Mouse (Mus musculus): ENCODE data around the gene Capza2. TPM values are rescaled to one million over a fixed set of nuclear protein-coding genes. Genes with fewer than 3 reads are reported as not detected.

Gene Capza2
- total RNA-seq (2022): 100 to 1,000 TPM; 271 to 292 (median 278) TPM

DNA sequence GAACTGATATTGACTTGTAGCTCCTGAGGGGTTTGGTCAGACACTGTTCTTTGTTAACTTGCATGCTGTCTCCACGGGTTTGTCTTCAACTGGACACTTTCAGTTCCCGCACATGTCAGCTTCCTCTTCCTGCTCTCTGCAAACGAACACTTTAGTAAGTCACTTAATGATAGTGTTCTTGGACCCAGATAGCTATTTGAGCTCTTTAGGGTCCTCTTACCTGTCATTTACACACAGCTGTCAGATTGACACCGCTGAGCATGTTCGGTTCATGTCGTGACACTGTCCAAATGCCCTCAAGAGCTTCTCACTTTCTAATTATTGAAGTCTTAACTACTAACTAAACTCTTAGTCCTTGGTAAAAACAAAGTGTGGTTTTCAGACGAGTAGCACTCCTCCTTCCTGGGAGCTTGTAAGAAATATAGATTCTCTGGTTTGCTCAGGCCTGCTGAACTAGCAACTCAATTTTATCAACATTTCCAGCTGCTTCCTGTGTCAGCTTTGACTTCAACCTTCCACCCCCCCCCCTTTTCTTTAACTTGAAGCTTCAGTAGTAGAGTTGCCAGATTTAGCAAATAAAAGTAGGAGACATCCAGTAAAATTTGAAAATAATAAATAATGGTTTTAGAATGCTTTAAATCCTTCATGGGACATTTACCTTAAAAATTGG is at the start of gene Capza2:
TSS of gene Capza2 (plus strand) at position 620 of the 670 bp plus-strand sequence.
- DNase-seq (ENCODE audit: low spot score in 2 of 2): no peak

DNA sequence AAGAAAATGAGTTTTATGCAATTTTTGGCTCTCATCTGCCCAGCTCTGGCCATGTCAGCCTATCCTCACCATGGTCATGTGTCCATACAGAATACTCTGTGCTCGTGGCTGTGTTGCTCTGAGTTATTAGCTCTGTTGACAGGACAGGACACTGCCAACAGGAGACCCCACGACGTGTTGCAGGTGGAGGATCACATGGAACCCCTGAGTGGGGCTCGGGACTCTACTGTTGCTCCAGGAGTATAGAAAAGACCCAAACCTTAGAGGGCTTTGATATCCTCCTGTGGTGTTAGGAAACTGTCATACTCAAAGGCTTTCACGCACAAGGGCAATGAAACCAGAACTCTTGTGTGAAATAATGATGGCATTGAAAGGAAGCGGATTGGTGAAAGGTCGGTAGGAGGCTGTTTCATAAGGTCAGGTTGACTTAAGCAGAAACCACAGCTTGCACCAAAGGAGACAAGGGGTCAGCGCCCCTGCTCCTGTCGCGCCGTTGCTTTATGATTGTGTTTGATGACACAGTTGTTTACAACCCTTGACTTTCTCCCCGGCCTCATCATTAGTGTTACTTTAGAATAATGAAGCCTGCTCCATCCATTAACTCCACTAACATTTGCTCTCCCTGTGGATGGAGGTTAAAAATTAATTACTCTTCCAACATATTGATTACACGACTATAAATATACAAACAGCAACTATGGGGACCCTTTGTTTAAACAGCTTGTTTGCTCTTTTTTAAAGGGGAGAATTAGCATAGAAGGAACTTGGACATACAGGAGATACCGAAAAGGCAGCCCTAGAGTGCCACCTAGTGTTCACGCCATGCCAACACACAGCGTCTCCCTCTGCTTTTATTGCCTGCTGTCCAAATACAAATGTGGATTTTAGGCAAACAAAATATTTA is 46.7 kb upstream of the Capza2 start:
- peak; percentile 42 to 85 for DNase-seq (ENCODE audit: low spot score in 2 of 2)

DNA sequence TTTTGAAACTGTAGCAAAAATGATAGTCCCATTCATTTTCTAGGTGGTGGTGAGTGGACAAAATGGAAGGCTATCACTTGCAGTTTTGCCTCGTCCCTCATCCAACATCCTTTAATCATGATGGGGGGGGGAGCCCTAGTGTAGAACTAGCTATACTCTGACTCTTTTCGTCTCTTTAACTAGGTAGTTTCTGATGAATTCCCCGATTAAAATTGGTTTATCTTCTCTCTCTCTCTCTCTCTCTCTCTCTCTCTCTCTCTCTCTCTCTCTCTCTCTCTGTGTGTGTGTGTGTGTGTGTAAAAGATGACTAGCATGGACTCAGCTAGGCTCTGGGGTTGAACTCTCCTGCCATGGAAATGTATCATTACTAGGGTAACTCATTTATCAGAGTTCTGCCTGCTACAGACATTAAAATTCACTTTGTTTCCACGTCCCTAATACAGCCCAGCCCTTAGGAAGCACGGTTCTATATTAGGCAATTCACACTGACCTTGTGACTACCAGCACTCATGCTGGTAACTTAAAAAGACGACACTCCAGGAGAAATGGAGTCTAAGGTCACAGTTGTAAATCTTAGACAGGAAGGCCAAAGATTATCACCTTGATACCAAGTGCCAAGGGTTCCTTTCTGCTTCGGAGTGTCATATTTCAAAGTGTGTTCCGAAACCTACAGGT is 45.9 kb upstream of the Capza2 start:
- no peak for DNase-seq (ENCODE audit: low spot score in 2 of 2)

DNA sequence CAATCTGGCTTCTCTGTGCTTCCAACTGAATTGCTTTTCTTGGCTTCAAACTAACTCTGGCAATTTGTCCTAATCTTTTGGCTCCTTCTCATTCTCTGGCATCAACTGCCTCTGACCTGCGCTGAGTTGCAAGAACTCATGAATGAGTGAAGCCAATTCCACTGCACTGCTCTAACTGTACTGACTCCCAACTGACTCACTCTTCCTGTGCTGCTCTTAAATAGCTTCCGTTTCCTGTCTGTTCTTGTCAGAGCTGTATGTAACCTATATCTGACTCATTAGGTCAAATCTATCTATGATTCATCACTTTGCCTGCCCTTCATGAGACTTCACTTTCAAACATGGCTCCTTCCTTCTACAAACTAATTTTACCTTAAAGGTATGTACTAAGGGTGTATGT is 42.1 kb upstream of the Capza2 start:
- DNase-seq (ENCODE audit: low spot score in 2 of 2): no peak

DNA sequence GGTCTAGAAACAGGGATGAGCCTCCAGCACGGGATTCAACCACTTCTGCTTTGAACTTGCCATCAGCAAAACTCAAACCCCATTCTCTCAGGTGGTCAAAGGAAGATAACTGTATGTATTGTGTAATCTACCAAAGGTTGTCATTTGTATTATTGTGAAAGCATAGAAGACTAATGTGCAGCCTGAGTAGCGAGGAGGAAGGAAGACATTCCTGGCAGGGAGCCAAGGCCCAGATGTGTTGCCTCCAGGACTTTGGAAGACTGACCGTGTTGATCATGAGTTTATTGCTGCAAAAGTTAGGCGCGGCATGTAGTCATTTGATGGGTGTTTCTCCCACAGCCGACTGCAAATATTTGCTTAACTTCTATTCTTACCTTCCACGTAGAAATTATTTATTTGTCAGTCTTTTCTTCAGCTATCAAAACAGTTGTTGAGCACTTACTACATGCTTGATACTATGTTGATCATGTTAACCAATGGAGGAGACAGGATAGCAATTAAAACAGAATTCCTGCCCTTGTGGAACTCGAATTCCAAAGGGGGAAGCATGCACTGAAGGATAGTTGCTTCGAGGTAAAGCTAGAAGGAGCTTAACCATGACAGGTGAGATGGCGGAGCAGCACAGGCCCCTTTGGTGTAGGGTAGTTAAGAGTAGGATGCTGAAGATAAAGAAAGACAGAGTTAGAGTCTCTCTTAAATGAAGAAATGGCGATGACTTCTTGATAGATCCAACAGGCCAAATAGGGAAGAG is 40.1 kb upstream of the Capza2 start:
- no peak for DNase-seq (ENCODE audit: low spot score in 2 of 2)

DNA sequence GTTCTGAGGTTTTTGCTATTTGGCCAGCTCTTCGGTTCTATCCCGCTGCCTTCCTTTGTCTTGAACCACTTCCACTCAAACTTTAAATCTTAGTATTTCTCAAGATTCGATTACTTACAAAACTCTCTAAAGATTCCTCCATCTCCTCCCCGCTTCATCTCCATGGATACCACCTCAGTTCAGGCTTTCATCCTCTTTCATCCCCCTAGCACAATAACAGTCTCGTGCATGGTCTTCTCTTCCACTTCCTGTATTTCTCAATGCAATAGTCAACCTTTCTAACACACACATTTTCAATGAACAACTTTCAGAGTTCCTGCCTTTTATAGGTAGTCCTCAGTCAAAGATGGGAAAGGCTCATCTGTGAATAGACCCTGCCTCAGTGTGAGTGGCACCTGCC is 36.7 kb upstream of the Capza2 start:
- DNase-seq (ENCODE audit: low spot score in 2 of 2): no peak

DNA sequence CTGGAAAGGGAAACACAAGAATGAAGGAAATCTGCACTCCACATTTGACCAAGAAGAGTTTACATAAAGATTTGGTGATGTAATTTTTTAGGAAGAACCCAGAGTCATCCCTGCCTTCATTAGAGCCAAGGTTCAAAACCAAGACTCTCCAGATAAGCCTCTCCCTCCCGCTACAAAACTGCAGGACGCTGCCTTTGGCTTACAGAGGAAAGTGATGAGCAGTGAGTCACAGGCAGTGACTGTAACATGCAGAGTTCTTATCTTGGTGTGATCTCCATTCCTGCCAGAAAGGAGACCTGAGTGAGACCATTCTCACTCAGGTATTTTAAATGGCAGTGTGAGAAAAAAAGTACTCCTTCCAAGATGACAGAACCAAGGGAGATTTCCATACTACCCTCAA is 34.5 kb upstream of the Capza2 start:
- DNase-seq (ENCODE audit: low spot score in 2 of 2): no peak

DNA sequence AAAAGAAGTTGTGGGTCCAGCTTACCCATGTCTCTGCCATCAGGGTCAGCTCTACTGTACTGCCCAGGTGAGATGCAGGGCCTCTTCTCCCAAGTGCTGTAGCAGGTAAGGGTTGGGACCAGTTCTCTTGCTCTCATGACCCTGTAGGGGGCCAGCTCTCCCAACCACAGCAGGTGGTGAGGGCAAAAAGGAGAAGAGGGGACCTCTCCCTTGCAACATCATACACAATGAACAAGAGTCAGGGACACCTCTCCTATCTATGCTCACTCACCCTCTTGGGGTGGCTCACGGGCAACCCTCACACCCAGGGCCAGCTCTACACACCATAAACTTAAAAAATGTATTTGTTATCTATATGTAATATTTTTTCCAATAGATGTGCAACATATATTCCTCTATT is 29.1 kb upstream of the Capza2 start:
- no peak for DNase-seq (ENCODE audit: low spot score in 2 of 2)

DNA sequence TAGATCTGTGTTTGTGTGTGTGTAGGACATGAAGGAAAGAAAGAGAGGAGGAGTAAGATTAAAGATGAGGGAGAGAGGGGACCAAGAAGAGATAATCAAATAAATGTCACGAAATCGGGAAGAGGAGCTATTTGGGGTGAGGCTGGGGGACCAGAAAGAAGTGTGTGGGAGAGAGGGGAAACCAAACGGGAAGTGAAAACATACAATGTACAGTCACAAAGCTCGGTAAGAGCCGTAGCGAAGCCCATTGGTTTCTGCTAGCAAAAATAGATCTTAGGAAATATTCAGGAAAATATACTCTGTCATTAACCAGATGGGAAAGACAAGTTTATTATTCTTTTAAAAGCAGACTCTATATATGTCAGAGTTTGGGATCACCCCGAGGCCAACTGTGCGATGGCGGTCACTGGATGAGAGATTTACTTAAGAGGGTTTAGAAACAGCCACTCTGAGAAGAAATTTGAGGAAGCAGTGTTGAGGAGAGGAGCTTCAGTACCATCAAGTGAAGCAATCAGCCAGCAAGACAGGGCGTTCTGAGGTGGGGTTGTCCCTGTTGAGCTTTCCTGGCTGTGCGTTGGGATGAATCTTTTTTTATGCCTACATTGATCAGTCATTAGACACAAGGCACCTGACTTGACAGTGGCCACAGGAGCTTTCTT is 24.6 kb upstream of the Capza2 start:
- DNase-seq (ENCODE audit: low spot score in 2 of 2): no peak

DNA sequence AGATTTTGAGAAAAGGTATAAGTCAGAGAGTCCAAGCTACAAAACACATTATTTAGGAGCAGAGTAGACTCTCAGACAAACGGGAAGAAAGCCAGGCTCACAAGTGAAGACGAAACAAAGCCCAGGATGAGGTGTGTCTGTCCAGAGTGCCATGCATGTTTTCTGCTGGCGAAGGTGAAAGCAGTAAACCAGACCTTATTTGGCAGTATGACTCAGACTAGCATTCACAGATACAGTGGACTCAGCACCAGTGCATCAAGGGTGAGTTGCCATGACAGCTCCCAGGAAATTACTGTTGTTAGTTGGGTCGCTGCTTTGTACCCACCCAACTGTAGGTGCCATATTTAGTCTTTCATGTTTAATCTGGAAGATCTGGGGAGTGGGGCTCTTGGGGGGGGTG is 23.4 kb upstream of the Capza2 start:
- DNase-seq (ENCODE audit: low spot score in 2 of 2): no peak

DNA sequence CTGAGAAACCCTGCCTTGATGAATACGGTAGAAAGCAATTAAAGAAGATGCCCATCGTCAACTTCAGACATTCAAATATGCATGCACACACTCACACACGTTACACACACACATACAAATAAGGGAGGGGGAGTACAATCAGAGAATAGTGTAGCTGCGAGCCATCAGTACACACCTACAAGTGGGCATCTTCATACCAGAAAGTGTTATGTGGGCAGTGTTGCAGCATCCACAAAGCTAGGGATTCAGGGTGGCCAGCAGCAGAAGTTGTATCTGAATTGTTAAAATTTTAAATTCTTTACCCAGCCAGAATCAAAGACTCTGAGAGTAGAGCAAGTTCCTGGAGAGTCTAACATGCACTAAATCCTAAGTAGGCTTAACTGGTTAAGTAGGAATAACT is 15.2 kb upstream of the Capza2 start:
- DNase-seq (ENCODE audit: low spot score in 2 of 2): no peak

DNA sequence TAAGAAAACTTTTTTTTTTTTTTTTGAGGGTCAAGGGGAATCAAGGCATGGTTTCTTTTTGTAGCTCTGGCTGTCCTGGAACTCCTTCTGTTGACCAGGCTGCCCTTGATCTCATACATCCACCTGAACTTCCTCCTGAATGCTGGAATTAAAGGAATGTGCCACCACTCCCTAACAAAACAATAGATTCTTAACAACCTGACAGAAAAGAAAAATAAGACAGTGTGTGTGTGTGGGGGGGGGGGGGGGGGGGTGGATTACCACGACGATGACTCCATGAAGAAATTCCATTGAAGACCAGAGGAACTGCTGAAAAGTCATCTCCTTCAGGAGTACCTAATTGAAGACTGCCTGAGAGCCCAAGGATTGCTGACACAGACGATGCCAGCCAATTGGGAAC is 14.6 kb upstream of the Capza2 start:
- DNase-seq (ENCODE audit: low spot score in 2 of 2): no peak

DNA sequence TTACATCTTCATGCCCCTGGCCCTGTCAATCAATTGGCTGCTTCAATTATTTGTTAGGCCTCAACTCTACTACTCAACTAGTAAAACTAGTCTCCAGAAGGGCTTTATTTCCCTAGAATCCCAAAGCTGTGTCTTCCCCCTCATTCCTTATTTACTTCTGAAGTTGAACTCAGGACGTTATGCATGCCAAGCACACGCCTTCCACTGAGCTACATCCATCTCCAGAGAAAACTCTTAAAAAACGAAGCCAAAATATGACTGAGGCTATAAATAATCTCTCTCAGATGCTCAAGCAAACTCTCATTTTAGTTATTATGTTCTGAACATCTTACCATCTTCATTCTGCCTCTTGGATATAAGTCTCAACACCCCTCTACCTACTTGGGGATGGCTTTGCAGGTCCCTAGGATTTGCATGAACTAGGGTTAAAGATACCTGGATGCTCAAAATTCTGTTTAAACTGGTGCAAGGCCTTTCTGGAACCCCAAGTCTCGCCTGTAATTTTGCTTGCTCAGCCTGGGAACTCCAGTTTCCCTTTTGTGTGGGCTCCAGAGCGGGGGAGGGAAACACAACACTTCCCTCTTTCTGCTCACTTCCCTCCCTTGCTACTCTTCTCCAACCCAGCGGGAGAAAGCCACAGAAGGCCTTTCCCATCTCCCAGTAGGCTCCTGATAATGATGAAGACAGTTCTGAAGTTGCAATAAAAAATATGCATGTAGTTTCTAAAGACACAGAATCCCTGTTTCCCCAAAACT is 7.2 kb upstream of the Capza2 start:
- no peak for DNase-seq (ENCODE audit: low spot score in 2 of 2)

DNA sequence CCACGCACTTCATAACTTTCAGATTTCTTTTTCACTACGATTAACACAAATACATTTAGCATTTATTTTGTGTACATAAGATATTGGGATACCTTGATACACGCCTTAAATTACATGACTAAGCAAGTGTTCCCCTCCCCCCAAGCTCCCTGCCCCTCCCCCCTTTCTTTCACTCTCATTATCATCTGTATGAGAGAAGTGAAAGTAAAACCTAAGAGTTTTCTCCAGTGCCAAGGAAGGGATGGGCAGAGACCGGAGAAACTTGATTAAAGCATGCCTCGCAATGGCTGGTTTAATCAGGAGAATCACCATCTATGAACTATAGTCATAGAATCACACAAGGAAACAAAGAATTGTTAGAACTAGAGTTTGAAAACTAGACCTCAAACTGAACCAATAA is 6.3 kb upstream of the Capza2 start:
- no peak for DNase-seq (ENCODE audit: low spot score in 2 of 2)

DNA sequence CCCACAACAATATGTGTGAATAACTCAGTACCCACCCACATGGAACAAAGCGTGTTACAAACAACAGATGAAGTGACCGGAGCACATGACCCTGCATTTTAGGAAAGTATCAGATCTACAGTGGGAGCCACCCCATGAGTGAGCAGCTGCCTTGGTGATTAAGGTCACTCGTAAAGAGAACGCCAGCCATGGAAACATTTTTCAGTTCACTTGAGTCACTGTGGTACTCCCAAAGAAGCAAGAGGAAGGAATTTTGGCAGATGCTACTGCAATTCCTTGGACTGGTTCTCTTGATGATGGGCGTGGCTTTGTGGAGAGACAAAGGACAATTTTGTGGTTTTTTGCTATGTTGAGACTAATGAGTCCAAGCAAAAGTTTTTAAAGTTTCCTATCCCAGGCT is 4.4 kb upstream of the Capza2 start:
- DNase-seq (ENCODE audit: low spot score in 2 of 2): no peak

DNA sequence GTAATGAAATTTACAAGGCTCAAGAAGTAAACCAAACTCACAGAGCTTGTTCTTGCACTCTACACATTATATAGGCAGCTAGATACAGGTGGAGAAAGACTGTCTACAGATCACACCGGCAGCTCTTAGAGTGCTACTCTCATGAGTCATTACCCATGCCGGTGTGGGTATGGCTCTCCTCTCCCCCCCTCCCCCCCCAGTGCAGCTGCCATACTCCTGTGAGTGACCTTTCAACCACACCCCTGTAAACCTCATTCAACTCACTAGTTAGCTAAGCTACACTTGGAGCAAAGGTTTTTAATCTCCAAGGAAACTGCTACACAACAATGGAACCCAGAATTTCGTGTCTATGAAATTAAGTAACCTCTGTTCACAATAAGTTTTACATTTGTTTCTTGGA is 2.2 kb upstream of the Capza2 start:
- no peak for DNase-seq (ENCODE audit: low spot score in 2 of 2)

DNA sequence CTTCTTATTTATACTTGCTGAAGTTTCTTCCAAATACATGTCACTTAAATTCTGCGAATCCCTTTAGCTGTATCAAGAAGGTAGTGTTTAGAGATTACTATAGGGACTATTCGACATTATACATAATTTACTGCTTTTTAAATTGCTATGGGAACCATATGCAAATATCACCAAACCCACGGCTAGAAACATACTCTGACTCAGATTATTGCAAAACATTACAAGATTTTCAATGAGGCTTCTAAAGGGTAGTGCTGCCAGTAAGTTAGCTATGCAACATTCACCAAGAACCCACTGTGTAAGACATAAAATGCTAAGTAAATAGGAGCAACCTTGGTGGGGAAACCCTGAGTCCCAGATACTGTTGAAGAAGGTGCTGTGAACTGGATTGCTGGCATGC is 1.0 kb upstream of the Capza2 start:
- no peak for DNase-seq (ENCODE audit: low spot score in 2 of 2)

DNA sequence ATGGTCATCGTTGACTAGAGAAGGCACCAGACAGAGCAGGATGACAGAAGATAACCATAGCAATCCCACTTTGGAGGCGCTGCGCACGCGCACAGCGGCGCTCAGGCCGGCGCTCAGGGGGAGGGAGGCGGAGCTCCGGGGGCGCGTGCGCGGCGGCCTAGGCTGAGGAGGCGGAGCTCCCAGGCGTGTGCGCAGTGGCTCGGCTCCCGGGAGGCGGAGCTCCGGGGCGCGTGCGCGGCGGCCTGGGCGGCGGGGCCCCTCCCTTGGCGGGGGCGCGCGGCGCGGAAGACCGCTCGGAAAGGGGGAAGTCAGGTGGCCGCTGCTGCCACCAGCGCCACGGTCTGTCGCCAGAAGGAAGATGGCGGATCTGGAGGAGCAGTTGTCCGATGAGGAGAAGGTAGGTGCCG is 733 bp downstream of the Capza2 start:
- peak; percentile 89 to 93 for DNase-seq (ENCODE audit: low spot score in 2 of 2)

DNA sequence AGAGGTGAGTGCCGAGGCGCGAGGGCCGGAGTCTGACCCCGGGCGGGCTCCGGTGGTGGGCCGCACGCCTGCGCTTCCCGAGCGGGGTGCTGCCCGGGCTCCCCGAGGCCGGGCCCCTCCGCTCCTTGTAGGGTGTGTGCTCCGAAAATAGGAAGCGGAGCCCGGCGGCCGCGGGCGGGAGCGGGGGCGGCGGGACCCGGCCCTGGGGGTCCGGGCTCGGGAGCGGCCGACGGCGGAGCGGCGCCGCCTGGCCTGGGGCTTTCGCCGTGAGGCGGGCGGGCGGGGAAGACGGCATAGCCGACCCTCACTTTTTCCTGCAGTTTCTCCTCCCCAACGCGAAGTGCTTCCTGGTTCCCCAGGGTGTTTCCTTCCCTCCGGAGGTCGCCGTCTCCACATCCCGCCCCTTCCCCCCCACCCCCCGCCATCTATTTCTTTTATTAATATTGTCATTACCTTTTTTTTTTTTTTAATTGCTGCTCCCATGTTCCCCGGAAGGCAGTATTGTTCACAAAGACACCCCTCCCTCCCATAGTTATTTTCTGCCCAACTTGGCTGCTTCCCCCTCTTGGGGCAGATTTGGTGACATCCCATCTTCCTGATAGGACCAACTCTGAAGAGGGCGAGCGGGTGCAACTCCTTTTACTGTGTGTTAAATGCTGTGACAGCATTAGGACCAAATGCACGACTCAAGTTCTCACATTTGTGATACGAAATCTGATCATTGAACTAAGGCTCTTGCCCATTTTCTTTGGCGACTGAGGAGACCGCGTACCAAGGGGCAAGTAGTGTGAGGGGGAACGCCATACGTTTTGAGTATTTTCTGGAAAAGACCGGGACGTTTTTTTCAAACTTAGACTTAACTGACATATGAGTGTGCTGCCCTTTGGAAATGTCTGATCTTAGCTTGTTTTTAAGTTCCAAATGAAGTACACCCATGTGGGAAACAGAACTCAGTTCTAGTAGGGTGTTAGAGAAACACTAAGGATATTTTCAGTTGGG is 1.5 kb downstream of the Capza2 start:
- peak; percentile 23 to 39 for DNase-seq (ENCODE audit: low spot score in 2 of 2)
